Mouse (Mus musculus): ENCODE measurements around the gene Zfp266.
"Not testable (repeated sequence)": the region's sequence is repeated elsewhere in the genome, so short reads cannot be mapped to it uniquely, and the experiment has no call there.

The Zfp266 gene

DNA sequence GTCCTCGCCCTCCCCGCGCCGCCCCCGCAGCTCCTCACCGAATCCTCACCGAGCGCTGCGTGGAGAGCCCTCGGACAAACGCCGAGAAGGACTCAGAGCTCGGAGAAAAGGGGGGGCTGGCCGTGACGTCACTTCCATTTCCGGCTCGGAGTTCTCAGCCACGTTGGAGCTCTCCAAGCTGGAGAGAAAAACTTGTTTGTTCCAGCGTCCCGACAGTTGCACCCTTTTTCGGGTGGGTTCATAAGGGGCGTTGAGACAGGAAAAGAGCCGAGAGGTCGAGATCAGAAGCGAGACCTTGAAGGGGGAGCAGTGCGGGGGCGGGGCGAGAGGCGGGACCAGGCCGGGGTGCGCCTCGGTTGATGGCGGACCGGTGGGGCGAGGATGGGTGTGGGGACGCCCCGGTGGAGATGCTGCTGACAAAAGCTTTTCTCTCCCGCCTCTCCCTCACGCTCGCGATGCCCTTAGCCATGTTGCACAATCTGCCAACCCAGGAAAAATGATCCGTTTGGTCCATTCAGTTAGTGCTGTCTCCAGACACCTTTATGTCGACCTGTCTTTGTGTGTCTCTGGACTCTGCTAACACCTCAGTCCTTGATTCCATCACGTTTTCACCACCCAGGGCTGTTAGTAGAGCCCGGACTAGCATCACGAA, at the start of gene Zfp266:
Gene Zfp266 (minus strand): TSS at position 112 of the 652 bp plus-strand sequence.
- DNase-seq (ENCODE audit: extremely low spot score) = peak; percentile 92

DNA sequence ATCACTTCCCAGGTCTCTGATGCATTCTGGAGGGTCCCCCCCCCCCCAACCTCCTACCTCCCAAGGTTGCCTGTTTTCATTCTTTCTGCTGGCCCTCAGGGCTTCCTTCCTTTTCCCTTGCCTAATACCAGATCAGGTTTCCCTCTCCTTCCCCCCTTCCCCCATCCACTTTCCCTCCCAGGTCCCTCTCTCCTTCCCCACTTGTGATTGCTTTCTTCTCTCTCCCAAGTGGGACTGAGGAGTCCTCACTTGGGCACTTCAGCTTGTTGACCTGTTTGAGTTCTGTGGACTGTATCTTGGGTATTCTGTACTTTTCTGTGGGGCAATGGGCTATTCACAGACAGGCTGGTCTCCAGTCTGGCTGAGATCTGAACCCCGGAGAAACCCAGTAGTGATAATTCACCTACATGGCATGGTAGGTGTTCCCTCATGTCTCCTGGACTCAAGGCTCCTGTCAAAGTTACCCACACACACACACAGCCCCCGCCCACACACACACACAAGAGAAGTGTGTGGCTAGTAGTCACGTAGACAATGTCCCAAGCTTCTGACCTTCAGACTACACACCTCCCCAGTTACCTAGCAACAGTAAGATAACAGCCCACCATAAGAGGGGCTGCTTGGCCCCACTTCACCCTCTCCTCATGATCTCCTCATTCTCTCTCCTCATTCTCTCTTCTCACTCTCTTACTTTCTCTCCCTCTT, 44.3 kb upstream of the Zfp266 start:
- DNase-seq (ENCODE audit: extremely low spot score) = not testable (repeated sequence)

DNA sequence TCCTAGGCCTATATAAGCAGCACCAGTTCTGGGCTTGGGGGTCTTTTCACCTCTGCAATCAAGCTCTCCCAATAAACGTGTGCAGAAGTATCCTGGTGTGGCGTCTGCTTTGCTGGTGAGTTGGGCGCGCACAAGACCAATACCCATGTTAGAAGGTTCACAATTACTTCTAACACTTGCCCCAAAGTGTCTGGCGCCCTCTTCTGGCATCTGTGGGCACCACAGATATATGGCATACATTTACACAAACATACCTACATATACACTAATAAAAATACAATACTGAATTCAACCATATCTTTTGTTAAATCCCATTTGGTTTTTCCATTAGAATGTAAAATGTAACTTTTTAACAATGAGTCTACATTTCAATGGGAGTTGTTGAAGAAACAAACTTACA, 41.0 kb upstream of the Zfp266 start:
- no peak for DNase-seq (ENCODE audit: extremely low spot score)

DNA sequence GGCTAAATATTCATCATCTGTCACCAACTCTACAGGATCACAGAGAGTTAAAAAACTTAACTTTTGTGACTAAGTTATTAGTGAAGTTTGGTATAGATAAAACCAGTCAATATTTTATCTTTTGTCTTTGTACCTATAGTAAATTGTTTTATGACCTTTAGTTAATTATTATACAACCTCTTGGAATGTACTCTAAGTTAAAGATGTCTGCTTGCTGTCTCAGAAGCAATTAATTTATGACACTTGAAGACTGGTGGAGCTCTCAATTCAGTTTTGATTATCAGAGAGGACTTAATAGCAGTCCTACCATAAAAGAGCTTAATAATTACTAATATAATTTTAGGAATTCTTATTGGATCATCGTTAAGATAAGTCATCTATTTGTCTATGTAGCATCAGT, 31.5 kb upstream of the Zfp266 start:
- DNase-seq (ENCODE audit: extremely low spot score) = no peak

DNA sequence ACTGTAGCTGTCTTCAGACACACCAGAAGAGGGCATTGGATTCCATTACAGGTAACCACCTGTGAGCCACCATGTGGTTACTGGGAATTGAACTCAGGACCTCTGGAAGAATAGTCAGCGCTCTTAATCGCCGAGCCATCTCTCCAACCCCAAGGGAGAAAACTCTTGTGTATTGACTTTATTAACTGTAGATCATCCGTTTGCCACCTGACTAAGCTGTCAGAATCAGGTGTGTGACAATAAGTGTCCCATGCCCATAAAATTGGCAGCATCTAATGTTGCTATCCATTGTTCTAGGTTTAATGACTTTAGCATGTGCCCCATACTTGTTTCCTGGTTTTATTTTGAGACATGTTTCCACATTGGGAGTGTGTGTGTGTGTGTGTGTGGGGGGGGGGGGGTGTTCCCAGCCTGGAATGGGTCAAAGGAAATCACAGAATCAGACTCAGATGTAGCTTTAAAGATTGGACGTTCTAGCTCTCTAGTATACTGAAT, 30.6 kb upstream of the Zfp266 start:
- DNase-seq (ENCODE audit: extremely low spot score) = no peak

DNA sequence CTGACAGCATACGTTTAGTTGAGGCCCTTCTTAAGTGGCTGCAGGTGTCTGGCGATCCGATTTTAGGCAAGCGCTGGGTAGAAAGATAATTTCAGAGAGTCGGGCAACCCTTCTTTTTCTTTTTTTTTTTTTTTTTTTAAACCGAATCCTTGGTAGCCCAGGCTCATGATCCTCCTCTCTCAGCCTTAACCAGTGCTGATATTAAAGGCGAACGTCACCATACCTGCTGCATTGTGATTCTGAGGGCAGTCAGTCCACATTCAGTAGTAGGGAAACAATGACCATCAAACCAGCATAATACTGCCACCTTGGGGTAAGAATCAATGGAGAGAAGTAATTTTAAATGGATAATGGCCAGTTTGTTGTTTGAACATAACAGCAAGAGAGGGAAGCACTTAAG, 23.9 kb upstream of the Zfp266 start:
- DNase-seq (ENCODE audit: extremely low spot score) = peak; percentile 39

DNA sequence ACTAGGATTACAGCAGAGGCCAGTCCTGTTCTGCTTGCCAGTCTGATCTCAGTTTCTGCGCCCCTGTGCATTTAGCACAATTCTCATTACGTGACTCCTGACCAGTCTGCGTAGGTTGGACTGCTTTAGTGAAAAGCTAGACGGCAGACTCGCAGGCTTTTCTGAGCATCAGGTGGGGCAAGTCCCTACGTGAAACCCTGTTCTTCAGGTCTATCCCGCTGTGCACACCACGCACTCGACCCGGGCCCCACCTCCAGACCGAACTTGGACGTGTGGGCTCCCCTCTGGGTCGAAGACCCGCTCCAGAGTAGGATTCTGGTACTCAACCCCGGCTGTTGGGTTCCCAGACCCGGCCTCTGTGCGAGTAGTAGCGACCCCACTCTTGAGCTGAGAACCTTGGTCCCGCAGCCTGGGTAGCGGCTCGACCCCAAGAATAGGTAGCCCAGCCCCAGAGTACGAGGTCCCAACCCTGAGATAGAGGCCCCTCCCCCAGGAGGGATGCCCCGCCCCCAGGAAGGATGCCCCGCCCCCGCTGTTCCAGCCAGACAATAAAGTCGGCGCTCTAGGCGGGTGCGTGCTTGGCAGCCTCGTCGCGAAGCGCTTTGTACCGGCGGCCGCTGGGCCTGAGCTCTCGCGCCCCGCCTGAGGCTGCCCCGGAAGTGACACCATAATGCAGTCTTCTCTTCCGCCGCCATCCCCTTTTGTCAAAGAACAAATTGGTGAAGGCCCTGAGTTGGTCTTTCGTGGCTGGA, 23.0 kb upstream of the Zfp266 start:
- DNase-seq (ENCODE audit: extremely low spot score) = peak; percentile 98

DNA sequence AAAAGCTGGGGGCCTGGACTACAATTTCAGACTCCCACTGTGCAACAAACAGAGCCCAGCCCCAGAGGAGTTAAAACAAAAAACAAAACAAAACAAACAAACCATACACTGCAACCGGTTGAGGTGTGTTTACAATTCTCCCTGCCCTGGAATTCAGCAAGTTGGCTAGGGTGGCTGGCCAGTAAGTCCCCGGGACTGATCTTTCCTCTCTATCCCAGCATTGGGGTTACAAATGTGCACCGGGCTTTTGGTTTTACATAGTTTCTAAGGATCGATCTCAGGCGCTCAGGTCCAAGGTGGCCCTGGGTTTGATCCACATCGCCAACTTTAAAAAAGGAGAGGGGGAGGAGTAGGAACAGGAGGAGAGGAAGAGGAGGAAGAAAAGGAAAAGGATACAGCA, 22.3 kb upstream of the Zfp266 start:
- no peak for DNase-seq (ENCODE audit: extremely low spot score)

DNA sequence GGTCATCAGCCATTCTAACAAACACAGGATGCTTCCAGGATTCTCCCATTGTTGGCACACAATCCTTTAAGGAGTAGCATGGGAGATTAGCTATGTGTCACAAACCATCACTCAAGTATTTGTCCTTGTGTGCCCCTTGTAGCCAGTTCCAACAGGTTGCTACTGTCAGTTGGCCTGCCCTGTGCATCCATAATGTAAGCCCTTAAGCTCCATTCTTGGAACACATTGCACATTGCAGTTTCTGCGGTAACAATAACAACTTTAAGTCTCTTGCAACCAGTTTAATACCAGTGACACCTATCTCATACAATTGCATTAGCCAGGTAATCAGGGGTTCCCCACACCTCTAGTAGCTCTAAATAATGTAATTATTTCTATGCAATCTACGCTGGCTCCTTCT, 15.4 kb upstream of the Zfp266 start:
- no peak for DNase-seq (ENCODE audit: extremely low spot score)

DNA sequence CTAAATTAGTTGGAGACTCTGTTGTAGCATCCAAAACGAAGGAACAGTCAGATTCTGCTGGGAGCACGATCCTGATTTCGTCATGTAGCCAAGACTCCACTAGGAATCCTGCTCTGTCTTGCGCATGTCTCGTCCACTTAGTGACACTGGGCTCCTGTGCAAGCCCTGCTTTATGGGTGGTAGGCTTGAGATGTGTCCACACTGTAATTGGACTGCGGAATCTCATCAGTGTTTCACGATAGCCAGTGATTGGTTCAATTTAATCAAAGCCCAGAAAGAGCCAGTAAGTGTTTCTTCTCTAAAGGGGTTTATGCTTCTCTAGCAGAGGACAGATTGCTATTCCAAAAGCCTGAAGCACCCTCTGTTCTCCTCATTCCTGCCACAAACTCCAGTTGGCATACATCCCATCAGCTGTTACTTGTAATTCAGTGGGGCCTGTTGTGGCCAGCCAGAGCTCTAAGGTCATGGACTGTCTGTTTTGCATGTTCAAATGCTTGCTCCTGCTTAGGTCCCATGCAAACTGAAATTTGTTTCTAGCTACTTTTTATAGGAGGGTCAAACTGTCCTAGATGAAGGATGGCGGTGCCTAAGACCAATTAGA, 13.2 kb upstream of the Zfp266 start:
- no peak for DNase-seq (ENCODE audit: extremely low spot score)

DNA sequence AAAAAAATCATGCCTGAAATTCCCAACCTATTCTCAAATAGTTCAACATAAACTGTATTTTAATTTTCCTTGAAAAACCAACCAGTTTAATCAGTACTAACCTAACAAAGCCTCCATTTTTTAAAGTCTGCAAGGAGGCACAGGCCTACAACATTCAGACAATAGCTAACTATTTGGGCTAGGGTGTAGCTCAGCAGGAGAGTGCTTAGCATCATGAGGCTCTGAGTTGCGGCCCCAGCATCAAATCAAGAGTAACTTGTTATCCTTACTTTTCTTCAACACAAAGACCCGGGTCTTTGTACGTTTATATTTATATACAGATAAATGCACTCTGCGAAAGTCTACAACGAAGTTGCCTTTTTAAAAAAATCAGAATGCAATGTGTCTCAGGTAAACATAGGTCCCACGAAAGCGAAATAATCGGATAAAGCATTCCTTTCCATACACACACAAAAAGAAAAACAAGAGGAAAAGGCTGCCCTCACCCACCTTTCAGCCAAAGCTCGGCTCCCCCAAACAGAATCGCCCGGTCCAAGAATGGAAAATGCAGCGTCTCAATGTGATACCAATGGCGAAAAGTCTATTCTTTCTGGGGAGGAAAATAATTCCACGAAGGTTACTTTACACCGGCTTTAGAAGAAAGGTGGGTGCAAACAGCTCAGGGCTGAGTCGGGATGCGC, 546 bp downstream of the Zfp266 start:
- no peak for DNase-seq (ENCODE audit: extremely low spot score)

DNA sequence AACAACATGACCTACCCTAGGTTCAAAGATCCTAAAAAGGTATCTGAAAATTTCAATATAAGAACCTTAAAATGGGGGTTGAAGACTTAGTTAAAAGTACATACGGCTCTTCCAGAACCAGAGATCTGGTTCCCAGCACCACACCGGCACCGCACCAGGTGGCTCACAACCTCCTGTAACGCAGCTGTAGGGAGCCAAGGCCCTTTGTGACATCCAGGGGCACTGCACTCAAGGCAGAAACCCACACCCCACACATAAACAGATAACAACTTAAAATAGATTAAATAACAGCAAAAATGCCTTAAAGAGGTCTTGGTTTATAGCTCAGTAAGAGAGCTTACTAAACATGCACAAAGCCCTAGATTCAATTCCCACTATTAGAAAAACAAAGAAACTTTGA, 1.3 kb downstream of the Zfp266 start:
- DNase-seq (ENCODE audit: extremely low spot score) = no peak

DNA sequence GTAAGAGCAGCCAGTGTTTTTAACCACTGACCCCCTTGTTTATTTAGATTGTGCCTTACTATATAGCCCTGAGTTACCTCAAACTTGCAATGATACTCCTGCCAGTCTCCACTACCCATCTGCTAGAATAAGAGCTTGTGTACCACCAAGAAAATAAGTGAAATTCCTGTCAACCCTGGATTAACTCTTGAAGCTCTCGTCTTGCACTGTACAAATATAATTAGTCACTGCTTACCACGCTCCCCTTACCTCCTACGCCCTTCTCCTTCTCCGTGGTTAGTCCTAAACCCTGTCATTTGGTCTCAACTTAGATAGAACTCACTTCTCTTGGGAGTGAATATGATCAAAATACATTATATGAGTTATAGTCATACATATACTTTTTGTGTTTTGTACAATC, 2.5 kb downstream of the Zfp266 start:
- DNase-seq (ENCODE audit: extremely low spot score) = no peak

DNA sequence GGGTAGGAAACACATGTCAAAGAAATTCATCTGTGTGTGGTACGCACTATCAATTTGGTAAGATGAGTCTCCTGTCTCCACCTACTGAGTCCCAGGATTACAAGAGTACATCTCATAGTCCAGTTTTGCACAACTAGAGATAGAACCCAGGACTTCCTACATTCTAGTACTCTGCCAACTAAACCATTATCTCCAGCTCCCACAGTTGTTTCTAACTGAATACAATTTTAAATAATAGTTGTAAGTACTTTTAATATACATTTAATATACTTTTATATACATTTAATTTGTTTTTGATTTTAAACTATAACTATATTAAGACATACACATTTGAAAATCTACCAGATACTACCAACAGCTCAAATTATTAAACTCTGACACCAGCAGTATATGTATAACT, 3.5 kb downstream of the Zfp266 start:
- DNase-seq (ENCODE audit: extremely low spot score) = no peak

DNA sequence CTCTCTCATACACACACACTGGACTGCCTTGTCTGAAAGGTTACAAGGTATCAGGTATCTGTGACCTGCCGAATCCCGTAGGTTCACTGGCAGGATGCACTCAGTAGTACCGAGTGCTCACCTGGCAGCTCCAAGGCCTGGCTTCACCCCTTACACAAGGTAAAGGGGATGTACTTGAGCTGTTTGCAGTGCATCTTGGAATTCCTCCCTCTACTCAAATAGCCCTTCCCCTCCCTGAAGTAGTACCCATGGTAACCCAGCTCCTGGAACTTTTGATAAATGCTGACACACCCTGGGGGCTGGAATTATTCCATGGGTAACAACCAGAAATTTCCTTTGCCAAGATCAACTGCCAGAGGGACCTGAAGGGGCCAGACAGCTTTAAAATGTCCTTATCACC, 7.2 kb downstream of the Zfp266 start:
- no peak for DNase-seq (ENCODE audit: extremely low spot score)

DNA sequence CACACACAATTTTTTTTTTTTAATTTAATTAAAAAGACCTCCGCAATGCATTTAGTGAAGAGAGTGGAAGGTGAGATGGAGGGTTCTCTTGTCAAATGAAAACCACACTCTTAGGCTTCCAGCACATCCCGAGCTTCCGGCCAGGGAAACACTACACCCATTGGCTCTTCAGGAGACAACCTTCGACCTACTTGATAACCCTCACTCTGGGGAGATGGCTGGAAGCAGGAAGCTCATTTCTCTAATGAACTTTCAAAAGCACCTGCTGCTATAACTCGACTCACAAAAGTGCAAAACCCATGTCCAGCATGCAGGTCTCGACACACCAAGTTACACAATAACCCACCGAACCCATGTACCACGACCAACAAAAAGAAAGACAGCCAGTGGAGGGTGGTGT, 8.5 kb downstream of the Zfp266 start:
- DNase-seq (ENCODE audit: extremely low spot score) = no peak

DNA sequence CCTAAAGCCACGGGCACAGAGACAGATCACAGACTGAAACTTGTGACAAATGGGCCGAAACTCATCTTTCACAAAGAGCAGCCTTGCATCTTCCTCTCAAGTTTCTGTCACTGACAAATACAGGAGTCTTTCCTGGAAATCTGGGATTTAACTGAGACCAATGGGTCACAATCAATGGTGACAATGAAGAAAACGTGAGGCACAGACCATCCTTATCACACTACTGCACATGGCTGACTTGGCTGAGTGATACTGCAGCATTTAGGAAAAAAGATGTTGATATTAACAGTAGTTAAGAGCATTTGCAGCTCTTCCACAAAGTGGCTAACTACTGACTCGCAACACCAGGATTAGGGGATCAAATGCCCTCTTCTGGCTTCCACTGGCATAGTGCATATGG, 9.6 kb downstream of the Zfp266 start:
- DNase-seq (ENCODE audit: extremely low spot score) = no peak

DNA sequence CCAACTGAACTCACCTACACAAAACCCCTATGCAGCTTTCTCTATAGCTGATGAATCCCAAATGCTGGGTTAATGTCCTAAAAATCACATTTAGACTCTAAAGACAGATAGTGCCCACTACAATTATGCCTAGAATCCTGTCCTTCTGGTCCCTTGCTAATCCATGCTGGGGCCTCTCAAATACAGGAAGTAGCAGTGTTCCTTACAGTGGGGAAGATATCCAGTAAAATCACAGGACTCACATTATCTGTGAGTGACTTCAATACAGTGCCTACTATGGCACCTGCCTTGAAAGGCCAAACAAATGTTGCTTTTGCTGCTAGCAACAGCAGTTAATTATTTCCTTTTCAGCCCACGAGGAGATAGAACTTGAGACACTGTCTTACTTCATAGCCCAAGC, 10.9 kb downstream of the Zfp266 start:
- no peak for DNase-seq (ENCODE audit: extremely low spot score)

DNA sequence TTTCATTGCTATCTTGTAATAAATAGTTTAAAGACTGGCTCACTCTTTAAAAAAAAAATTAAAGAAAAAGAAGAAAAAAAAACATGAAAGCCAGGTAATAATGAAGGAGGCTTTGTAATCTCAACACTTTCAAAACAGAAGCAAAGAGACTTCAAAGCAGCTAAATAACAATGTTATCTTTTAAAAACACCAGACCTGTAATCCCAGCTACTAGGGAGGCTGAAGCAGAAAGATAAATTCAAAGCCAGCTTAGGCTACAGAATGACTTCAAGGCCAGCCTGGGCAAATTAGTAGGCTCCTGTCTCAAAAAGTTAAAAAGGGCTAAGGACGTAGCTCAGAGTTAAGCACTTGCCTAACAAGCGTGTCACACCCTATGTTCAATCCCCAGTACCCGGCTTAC, 11.5 kb downstream of the Zfp266 start:
- no peak for DNase-seq (ENCODE audit: extremely low spot score)

DNA sequence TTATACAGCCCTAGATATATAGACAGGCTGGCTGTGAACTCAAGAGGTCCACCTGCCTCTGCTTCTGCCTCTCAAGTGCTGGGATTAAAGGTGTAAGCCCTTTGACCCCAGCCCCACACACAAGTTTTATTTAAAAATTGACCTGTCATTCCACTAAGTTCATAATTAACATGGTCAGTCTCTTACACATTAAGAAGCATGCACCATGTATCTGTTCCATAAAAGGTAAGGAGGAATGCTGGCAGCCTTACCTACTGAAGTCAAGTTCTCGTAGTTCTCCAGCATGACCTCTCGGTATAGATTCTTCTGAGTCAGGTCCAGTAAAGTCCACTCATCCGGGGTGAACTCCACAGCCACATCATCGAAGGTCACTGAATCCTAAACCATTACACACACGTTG, 16.4 kb downstream of the Zfp266 start:
- DNase-seq (ENCODE audit: extremely low spot score) = no peak

DNA sequence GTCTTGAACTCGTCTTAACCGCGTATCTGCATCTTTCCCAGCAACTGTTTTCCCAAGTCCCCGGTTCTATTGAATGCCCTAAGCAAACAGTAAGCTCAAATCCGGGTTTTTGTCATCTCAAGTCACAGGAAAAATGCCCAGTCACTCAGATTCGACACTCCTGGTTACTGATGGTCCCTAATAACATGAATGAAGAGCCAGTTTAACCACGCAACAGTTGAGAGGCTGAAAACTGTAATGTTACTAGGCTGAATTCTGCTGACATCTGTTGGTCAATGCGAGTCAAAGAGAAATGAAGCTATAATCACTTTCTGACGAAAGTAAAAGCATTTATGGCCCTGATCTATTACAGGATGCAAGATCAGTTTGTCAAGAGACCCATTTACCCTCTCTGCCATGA, 27.9 kb downstream of the Zfp266 start:
- DNase-seq (ENCODE audit: extremely low spot score) = peak; percentile 30
